Mouse (Mus musculus) embryonic facial prominence, embryonic 12.5 days (tissue): Measurements from ENCODE around the gene Gpr173. TPM values are rescaled to one million over a fixed set of nuclear protein-coding genes. Genes with fewer than 3 reads are reported as not detected.

ENCODE experiments used
- polyA plus RNA-seq: library from polyadenylated mRNA; unstranded; fragments of >200 nt; fragmentation: Nextera tagmentation; extraction: Ambion mirVana; gene quantifications from 2 replicates; pipeline ENCODE4 v1.2.1, GENCODE M21; 2016

Gpr173 gene
- polyA plus RNA-seq, 1 experiment from 2014 or later, result 5.3 TPM

Other genes starting within 250 kb of the Gpr173 start
- 2.4 and 2.7 TPM in 2 replicates for gene Iqsec2, start 224.4 kb downstream of the Gpr173 start, polyA plus RNA-seq
- 52.5 and 57.7 TPM in 2 replicates for gene Kdm5c, start 135.7 kb downstream of the Gpr173 start, polyA plus RNA-seq
- 21.1 and 25.3 TPM in 2 replicates for gene Kantr, start 41.2 kb downstream of the Gpr173 start, polyA plus RNA-seq
- 42.4 and 46.0 TPM in 2 replicates for gene Tspyl2, start 26.3 kb downstream of the Gpr173 start, polyA plus RNA-seq
- not detected in 2 replicates for gene Cldn34a, start 194.6 kb upstream of the Gpr173 start, polyA plus RNA-seq